Mouse (Mus musculus): ENCODE data around the gene Panx3.

GRCm38 (mm10) chr9:37650639-37651038 lies 18.4 kb downstream of the Panx3 start:
- no peak for TF ChIP-seq EP300 (IDR thresholded peaks at IDR 0.05; ENCODE audit: low read depth in 1 of 2, low read length in 2 of 2)
- TF ChIP-seq GABPA (IDR thresholded peaks at IDR 0.05; ENCODE audit: low read depth, low read length) = no peak
- TF ChIP-seq CTCF (IDR thresholded peaks at IDR 0.05 in 2 of 3, conservative IDR thresholded peaks at IDR 0.05 in 1 of 3; ENCODE audit: control insufficient read depth in 1 of 3, insufficient read depth in 1 of 3, low read depth in 2 of 3, low read length in 3 of 3, poor library complexity in 1 of 3, severe bottlenecking in 1 of 3) = no peak
- TF ChIP-seq MYB (IDR thresholded peaks at IDR 0.05; ENCODE audit: low read depth, low read length) = no peak
- no peak for TF ChIP-seq SIN3A (IDR thresholded peaks at IDR 0.05; ENCODE audit: low read length)
- TF ChIP-seq MAFK (IDR thresholded peaks at IDR 0.05; ENCODE audit: borderline replicate concordance, low read depth, low read length) = no peak
- TF ChIP-seq POLR2A (IDR thresholded peaks at IDR 0.05; ENCODE audit: control insufficient read depth in 1 of 2, insufficient read depth in 1 of 2, low read depth in 1 of 2, low read length in 2 of 2, poor library complexity in 1 of 2) = no peak
- TF ChIP-seq JUND (IDR thresholded peaks at IDR 0.05; ENCODE audit: low read depth, low read length) = no peak
- TF ChIP-seq ZKSCAN1 (IDR thresholded peaks at IDR 0.05; ENCODE audit: low read depth, low read length) = no peak
- TF ChIP-seq USF1 (IDR thresholded peaks at IDR 0.05; ENCODE audit: low read depth, low read length) = no peak
- TF ChIP-seq USF2 (IDR thresholded peaks at IDR 0.05; ENCODE audit: borderline replicate concordance in 1 of 2, insufficient read depth in 1 of 2, low read depth in 1 of 2, low read length in 2 of 2) = no peak
